Mouse (Mus musculus): ENCODE measurements around the gene Igsf21. TPM values are rescaled to one million over a fixed set of nuclear protein-coding genes. Genes with fewer than 3 reads are reported as not detected.

The Igsf21 gene
- 1 to 10 TPM; 7.0 to 9.8 TPM for total RNA-seq (2021)
- long read RNA-seq, experiment 1, partial matches to known transcripts: 11 of 12 reads
- long read RNA-seq, experiment 1, other reads (novel, unspliced or antisense): 0 of 12 reads
- long read RNA-seq, experiment 2, partial matches to known transcripts: 9 of 10 reads
- long read RNA-seq, experiment 2, other reads (novel, unspliced or antisense): 1 of 10 reads

GRCm38 (mm10) chr4:140246180-140247005, at the start of gene Igsf21:
Gene Igsf21 (minus strand): TSS chr4:140246784.
- DNase-seq: peak; percentile 47

DNA sequence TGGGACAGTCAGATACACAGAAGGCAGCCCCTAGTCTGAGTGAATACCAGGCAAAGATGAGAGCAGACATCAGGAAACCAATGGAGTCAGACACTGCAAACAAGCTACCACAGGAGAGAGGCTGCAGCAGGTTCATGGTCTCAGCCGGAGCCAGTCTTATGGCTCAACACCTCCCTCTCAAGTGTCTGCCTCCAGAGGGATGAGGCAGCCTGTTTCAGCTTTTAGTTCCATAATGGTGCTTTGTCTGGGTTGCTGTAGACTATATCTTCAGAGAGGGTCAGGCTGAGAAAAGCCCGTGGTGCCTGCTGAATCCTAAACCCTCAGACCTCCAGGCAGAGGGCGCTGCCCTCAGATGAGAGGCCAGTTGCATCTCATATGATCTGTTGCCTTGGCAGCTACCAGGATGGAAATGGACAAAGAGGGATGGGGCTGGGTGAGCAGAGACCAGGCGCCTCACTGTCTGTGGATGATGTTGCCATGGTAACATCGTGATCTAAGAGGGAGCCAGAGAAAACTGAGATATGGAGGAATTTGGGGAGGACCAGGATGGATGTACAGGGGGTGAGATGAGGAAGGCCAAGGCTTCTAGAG, 39.2 kb upstream of the Igsf21 start:
- no peak for DNase-seq

GRCm38 (mm10) chr4:140283398-140283797, 36.8 kb upstream of the Igsf21 start:
- peak; percentile 79 for DNase-seq

DNA sequence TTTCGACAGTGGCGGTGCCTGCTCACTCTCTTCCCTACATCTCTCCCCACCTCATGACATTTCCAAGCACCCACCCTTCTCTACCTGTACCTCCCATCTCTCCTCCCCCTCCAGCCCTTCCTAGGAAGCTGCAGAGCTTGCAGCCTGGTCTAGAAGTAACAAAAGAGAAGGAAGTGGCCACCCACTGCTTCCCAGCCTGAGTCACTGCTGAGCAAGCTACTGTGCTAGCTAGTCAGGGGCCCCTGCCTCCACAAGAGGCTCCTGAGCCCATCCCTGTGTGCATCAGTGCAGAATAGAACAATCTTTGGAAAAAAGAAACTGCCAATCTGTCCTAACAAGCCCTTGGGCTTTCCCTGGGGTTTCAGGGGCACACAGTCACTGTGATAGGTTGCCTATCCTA, 31.7 kb upstream of the Igsf21 start:
- DNase-seq: no peak

- DNase-seq: no peak
Measured at GRCm38 (mm10) chr4:140271913-140272312, 25.3 kb upstream of the Igsf21 start.

GRCm38 (mm10) chr4:140270451-140270850, 23.9 kb upstream of the Igsf21 start:
- DNase-seq: no peak

GRCm38 (mm10) chr4:140269184-140269840, 22.7 kb upstream of the Igsf21 start:
- DNase-seq: no peak

- DNase-seq: no peak
Measured at GRCm38 (mm10) chr4:140267835-140268234, 21.3 kb upstream of the Igsf21 start.

GRCm38 (mm10) chr4:140267086-140267485, 20.5 kb upstream of the Igsf21 start:
- DNase-seq: no peak

GRCm38 (mm10) chr4:140258968-140259367, 12.4 kb upstream of the Igsf21 start:
- DNase-seq: peak; percentile 79

DNA sequence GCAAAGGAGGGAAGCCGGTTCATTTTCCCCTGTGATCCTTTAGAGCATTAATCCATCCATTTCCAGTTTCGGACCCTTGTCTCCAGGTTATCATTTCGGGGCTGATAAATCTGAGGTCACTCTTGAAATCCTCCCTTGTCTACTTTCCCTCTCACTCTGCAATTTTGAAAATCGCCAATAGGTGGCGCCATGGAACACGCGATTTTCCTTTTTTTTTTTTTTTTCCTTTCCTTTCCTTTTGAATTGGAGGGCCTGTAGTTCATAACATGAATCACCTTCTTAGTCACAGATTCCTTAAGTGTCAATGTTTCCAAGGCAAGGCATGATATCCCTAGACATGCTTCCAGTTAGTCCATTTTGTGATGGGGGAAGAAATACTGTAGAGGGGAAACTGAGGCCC, 5.8 kb upstream of the Igsf21 start:
- DNase-seq: peak; percentile 42

DNA sequence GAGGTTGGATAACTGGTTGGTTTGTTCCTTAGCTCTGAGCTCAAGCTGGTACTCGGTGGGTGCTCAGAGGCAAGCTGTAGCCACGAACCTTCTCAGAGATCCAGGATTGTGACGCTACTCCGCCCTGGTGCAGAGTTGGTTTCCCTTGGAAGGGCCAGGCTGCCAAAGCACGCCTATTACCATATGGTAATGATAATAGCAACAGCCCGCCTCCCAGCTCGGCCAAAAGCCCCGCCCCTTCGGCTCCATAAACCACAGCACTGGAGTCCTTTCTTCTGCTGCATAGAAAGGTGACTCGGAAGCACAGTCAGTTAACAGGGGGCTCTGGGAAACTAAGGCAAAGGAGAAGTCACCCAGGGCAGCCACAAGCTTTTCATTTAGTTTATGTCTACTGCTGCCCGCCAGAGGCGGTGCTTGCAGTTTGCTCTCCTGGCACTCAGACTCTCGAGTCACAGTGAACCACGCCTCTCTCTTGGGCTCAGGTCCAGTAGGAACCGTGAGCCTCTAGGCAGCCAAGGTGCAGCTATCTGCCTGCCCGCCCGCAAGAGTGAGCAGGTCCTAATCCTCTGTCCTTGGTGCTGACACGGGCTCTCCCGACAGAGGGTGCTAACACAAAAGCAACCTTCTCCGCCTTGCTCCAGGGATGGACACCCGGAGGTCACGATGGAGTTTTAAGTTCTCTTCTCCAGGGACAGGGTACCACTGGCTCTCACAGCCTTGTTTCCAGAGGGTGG, 2.6 kb upstream of the Igsf21 start:
- DNase-seq: peak; percentile 72

DNA sequence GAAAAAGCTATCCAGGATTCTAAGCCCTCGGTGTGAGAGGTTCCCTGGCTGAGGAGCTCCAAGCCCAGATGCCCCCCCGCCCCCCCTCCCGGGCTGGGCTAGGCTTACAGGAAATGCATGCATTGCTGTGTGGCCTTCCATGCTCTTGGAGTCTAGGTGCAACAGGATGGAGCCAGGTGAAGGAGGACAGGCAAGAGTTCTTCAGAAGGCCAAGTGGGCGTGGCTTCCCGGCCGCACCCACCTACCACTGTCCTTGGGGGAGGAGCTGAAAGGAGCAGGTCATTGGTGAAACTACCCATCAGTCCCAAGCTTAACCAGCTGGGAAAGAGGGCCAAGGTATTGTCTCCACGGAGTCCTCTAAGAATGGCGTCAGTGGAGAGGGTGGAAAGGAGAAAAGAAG, 1.8 kb upstream of the Igsf21 start:
- DNase-seq: no peak

GRCm38 (mm10) chr4:140247006-140248003, 721 bp upstream of the Igsf21 start:
- no peak for DNase-seq

DNA sequence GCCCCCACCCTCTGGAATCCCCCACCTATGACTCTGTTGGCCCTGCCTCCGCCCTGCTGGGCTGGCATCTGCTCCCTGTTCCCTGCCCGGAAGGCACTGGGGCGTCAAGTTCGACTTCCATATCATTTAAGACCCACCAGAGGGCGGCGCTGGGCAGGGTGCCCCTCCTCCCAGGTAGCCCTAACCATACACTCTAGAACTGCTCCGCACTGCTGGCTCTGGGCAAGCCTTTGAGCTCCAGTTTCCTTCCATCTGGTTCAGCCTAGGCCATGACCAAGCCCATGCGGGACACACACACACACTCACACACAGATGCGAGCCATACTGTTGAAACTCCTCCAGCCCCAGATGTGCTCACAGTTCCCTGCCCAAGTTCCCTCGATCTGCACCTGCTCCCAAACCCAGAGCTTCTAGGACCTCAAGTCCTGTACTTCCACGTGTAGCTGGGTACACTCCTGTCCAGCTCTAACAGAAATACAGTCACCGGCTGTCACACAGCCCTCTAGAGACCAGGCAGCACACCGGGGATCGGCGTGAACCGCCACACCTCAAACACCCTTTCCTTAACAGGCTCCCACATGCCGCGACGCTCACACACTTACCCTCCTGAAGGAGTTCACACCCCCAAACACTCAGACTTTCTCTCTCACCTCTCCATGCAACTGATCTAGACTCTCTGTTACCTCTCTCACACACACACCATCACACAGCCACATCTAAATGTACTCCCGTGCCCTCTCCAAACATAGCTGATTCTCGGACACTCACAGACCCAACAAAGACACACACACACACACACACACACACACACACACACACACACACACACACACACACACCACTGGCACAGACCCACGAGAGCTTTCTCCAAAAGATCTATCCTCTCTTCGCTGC, 1.1 kb downstream of the Igsf21 start:
- DNase-seq: no peak

DNA sequence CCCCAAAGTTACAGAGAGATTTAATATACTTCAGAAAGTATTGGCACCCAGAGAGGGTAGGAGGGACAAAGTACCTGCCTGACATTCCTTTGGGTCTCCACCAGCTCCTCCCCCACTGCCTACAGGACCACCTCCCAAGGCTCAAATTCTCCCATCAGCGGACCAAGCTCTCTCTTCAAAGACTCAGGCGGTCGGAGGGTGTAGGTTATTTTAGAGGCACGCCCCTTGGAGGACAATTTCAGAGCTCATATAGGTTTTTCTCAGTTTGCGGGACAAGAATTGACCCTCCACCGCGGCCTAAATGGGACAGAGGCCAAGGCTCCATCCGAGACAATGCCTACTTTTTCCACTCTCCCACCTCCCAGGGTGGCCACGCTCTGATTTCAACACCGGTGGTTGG, 1.7 kb downstream of the Igsf21 start:
- DNase-seq: no peak

GRCm38 (mm10) chr4:140244161-140244813, 2.3 kb downstream of the Igsf21 start:
- no peak for DNase-seq

GRCm38 (mm10) chr4:140243231-140243630, 3.4 kb downstream of the Igsf21 start:
- no peak for DNase-seq

DNA sequence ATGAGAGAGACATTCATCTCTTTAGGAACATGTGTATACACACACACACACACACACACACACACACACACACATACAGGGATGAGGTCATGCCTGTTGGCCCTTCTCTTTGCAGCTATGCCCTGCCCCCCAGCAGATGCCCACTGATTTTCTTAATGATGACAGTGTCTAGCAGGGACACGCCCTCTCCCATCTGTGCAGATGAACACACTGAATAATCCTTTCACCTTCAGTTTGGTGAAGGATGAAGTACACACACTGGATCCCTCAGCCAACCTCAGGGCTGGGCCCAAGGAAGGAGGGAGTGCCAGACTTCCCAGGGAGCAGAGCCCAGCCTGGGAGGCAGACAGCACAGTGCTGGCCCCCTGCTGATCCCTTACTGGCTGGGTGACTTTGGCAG, 4.3 kb downstream of the Igsf21 start:
- DNase-seq: no peak

All from adrenal gland, postnatal 10 days (tissue).